Mouse (Mus musculus): ENCODE data around the gene Spock1. TPM values are rescaled to one million over a fixed set of nuclear protein-coding genes. Genes with fewer than 3 reads are reported as not detected.

Spock1 gene
- polyA plus RNA-seq, 1 experiment from 2014 or later, result 104 TPM

- DNase-seq (ENCODE audit: low spot score) (no peak), ATAC-seq (ENCODE audit: low FRiP score) (no peak)
- Histone ChIP-seq H3K9me3 (ENCODE audit: control insufficient read depth, low read length) (no peaks in the 10 kb centered on the region), H3K4me3 (replicated peaks; ENCODE audit: low read length) (no peak overlapping the region), H3K27me3 (ENCODE audit: control insufficient read depth, insufficient read depth, low read length) (no peaks in the 10 kb centered on the region), H3K27ac (no peak overlapping the region), H3K9ac (no peak overlapping the region), H3K4me2 (replicated peaks) (no peak overlapping the region), H3K36me3 (replicated peaks; ENCODE audit: control insufficient read depth, insufficient read depth) (no peaks in the 10 kb centered on the region), H3K4me1 (replicated peaks; ENCODE audit: control insufficient read depth, insufficient read depth, low read length) (peaks cover 5% of the 10 kb centered on the region; the same call in 1 of the 2 replicates)
- 95% methylated on average over 5 of the region's 5 CpGs for WGBS
Observed at GRCm38 (mm10) chr13:57577541-57578244, 330.4 kb downstream of the Spock1 start.

- Histone ChIP-seq H3K4me3 (replicated peaks; ENCODE audit: low read length) (no peak overlapping the region), H3K27me3 (ENCODE audit: control insufficient read depth, insufficient read depth, low read length) (no peaks in the 10 kb centered on the region), H3K9ac (no peak overlapping the region), H3K27ac (no peak overlapping the region), H3K4me2 (replicated peaks) (no peak overlapping the region), H3K4me1 (replicated peaks; ENCODE audit: control insufficient read depth, insufficient read depth, low read length) (no peaks in the 10 kb centered on the region), H3K9me3 (ENCODE audit: control insufficient read depth, low read length) (no peaks in the 10 kb centered on the region), H3K36me3 (replicated peaks; ENCODE audit: control insufficient read depth, insufficient read depth) (no peaks in the 10 kb centered on the region)
- DNase-seq (ENCODE audit: low spot score) (no peak), ATAC-seq (ENCODE audit: low FRiP score) (no peak)
- WGBS, result 43% methylated on average over 4 of the region's 4 CpGs
Observed at GRCm38 (mm10) chr13:57573501-57573900, 334.6 kb downstream of the Spock1 start.

GRCm38 (mm10) chr13:57568404-57568803 is 339.7 kb downstream of the Spock1 start:
- Histone ChIP-seq H3K4me3 (replicated peaks; ENCODE audit: low read length) (no peak overlapping the region), H3K9ac (no peak overlapping the region), H3K27me3 (ENCODE audit: control insufficient read depth, insufficient read depth, low read length) (no peaks in the 10 kb centered on the region), H3K36me3 (replicated peaks; ENCODE audit: control insufficient read depth, insufficient read depth) (no peaks in the 10 kb centered on the region), H3K27ac (no peak overlapping the region), H3K9me3 (ENCODE audit: control insufficient read depth, low read length) (no peaks in the 10 kb centered on the region), H3K4me2 (replicated peaks) (no peak overlapping the region), H3K4me1 (replicated peaks; ENCODE audit: control insufficient read depth, insufficient read depth, low read length) (0 out of 2 replicates have a peak, but pooled peaks cover 6% of the 10 kb centered on the region)
- no peak for DNase-seq (ENCODE audit: low spot score)
- ATAC-seq (ENCODE audit: low FRiP score), result no peak
- WGBS, result 90% methylated on average over 8 of the region's 8 CpGs

GRCm38 (mm10) chr13:57555186-57555585 is 352.9 kb downstream of the Spock1 start:
- H3K4me2 ChIP-seq (replicated peaks), result no peak overlapping the region
- ATAC-seq (ENCODE audit: low FRiP score), result no peak

GRCm38 (mm10) chr13:57549743-57550142 is 358.4 kb downstream of the Spock1 start:
- ATAC-seq (ENCODE audit: low FRiP score), result no peak
- peak; percentile 55 for DNase-seq (ENCODE audit: low spot score)
- WGBS, result 45% methylated on average over 5 of the region's 5 CpGs

More at GRCm38 (mm10) chr13:57555186-57555585, 352.9 kb downstream of the Spock1 start:
- no peaks in the 10 kb centered on the region for H3K27me3 ChIP-seq (ENCODE audit: control insufficient read depth, insufficient read depth, low read length)
- no peaks in the 10 kb centered on the region for H3K9me3 ChIP-seq (ENCODE audit: control insufficient read depth, low read length)
- H3K36me3 ChIP-seq (replicated peaks; ENCODE audit: control insufficient read depth, insufficient read depth), result no peaks in the 10 kb centered on the region
- DNase-seq (ENCODE audit: low spot score), result no peak
- no peak overlapping the region for H3K9ac ChIP-seq
- no peak overlapping the region for H3K27ac ChIP-seq
- H3K4me1 ChIP-seq (replicated peaks; ENCODE audit: control insufficient read depth, insufficient read depth, low read length), result no peaks in the 10 kb centered on the region
- 68% methylated on average over 4 of the region's 4 CpGs for WGBS
- H3K4me3 ChIP-seq (replicated peaks; ENCODE audit: low read length), result no peak overlapping the region

GRCm38 (mm10) chr13:57536988-57537547 is 371.1 kb downstream of the Spock1 start:
- DNase-seq (ENCODE audit: low spot score) (no peak), ATAC-seq (ENCODE audit: low FRiP score) (no peak)

More at GRCm38 (mm10) chr13:57549743-57550142, 358.4 kb downstream of the Spock1 start:
- Histone ChIP-seq H3K27me3 (ENCODE audit: control insufficient read depth, insufficient read depth, low read length) (no peaks in the 10 kb centered on the region), H3K9me3 (ENCODE audit: control insufficient read depth, low read length) (no peaks in the 10 kb centered on the region), H3K27ac (no peak overlapping the region), H3K4me3 (replicated peaks; ENCODE audit: low read length) (no peak overlapping the region), H3K36me3 (replicated peaks; ENCODE audit: control insufficient read depth, insufficient read depth) (no peaks in the 10 kb centered on the region), H3K4me2 (replicated peaks) (no peak overlapping the region), H3K4me1 (replicated peaks; ENCODE audit: control insufficient read depth, insufficient read depth, low read length) (no peaks in the 10 kb centered on the region), H3K9ac (no peak overlapping the region)

GRCm38 (mm10) chr13:57534325-57534724 is 373.8 kb downstream of the Spock1 start:
- H3K4me1 ChIP-seq (replicated peaks; ENCODE audit: control insufficient read depth, insufficient read depth, low read length), result no peaks in the 10 kb centered on the region; the same call in 1 of the 2 replicates
- no peaks in the 10 kb centered on the region for H3K27me3 ChIP-seq (ENCODE audit: control insufficient read depth, insufficient read depth, low read length)
- no peak overlapping the region for H3K27ac ChIP-seq
- no peaks in the 10 kb centered on the region for H3K9me3 ChIP-seq (ENCODE audit: control insufficient read depth, low read length)
- no peak overlapping the region for H3K4me3 ChIP-seq (replicated peaks; ENCODE audit: low read length)
- H3K4me2 ChIP-seq (replicated peaks), result no peak overlapping the region
- DNase-seq (ENCODE audit: low spot score) (no peak), ATAC-seq (ENCODE audit: low FRiP score) (no peak)
- no peaks in the 10 kb centered on the region for H3K36me3 ChIP-seq (replicated peaks; ENCODE audit: control insufficient read depth, insufficient read depth)
- no peak overlapping the region for H3K9ac ChIP-seq
- 89% methylated on average over 7 of the region's 7 CpGs for WGBS

More at GRCm38 (mm10) chr13:57536988-57537547, 371.1 kb downstream of the Spock1 start:
- Histone ChIP-seq H3K36me3 (replicated peaks; ENCODE audit: control insufficient read depth, insufficient read depth) (no peaks in the 10 kb centered on the region), H3K9me3 (ENCODE audit: control insufficient read depth, low read length) (no peaks in the 10 kb centered on the region), H3K4me3 (replicated peaks; ENCODE audit: low read length) (no peak overlapping the region), H3K9ac (no peak overlapping the region), H3K4me1 (replicated peaks; ENCODE audit: control insufficient read depth, insufficient read depth, low read length) (no peaks in the 10 kb centered on the region), H3K27me3 (ENCODE audit: control insufficient read depth, insufficient read depth, low read length) (no peaks in the 10 kb centered on the region), H3K4me2 (replicated peaks) (no peak overlapping the region), H3K27ac (no peak overlapping the region)
- 75% methylated on average over 8 of the region's 8 CpGs for WGBS

GRCm38 (mm10) chr13:57525946-57526345 is 382.2 kb downstream of the Spock1 start:
- ATAC-seq (ENCODE audit: low FRiP score) (no peak), DNase-seq (ENCODE audit: low spot score) (no peak)
- Histone ChIP-seq H3K27me3 (ENCODE audit: control insufficient read depth, insufficient read depth, low read length) (no peaks in the 10 kb centered on the region), H3K9ac (no peak overlapping the region), H3K4me1 (replicated peaks; ENCODE audit: control insufficient read depth, insufficient read depth, low read length) (no peaks in the 10 kb centered on the region; the same call in 1 of the 2 replicates), H3K36me3 (replicated peaks; ENCODE audit: control insufficient read depth, insufficient read depth) (no peaks in the 10 kb centered on the region), H3K4me2 (replicated peaks) (no peak overlapping the region), H3K4me3 (replicated peaks; ENCODE audit: low read length) (no peak overlapping the region), H3K9me3 (ENCODE audit: control insufficient read depth, low read length) (no peaks in the 10 kb centered on the region; the same call in 1 of the 2 replicates), H3K27ac (no peak overlapping the region)

GRCm38 (mm10) chr13:57524546-57524945 is 383.6 kb downstream of the Spock1 start:
- Histone ChIP-seq H3K9me3 (ENCODE audit: control insufficient read depth, low read length) (no peaks in the 10 kb centered on the region; the same call in 1 of the 2 replicates), H3K4me2 (replicated peaks) (no peak overlapping the region), H3K4me3 (replicated peaks; ENCODE audit: low read length) (no peak overlapping the region), H3K36me3 (replicated peaks; ENCODE audit: control insufficient read depth, insufficient read depth) (no peaks in the 10 kb centered on the region), H3K4me1 (replicated peaks; ENCODE audit: control insufficient read depth, insufficient read depth, low read length) (peaks cover 7% of the 10 kb centered on the region; the same call in 1 of the 2 replicates), H3K27me3 (ENCODE audit: control insufficient read depth, insufficient read depth, low read length) (no peaks in the 10 kb centered on the region), H3K27ac (no peak overlapping the region), H3K9ac (no peak overlapping the region)
- ATAC-seq (ENCODE audit: low FRiP score), result no peak
- WGBS, result 91% methylated on average over 3 of the region's 3 CpGs
- no peak for DNase-seq (ENCODE audit: low spot score)
